Mouse (Mus musculus): ENCODE data around the gene Phlda1.
"Not testable (repeated sequence)": the region's sequence is repeated elsewhere in the genome, so short reads cannot be mapped to it uniquely, and the experiment has no call there.

Gene Phlda1

GRCm38 (mm10) chr10:111506101-111506925 is at the start of gene Phlda1:
TSS of gene Phlda1 (plus strand) at chr10:111506286.
- peak; percentile 90 for DNase-seq (ENCODE audit: low read depth, low spot score)

DNA sequence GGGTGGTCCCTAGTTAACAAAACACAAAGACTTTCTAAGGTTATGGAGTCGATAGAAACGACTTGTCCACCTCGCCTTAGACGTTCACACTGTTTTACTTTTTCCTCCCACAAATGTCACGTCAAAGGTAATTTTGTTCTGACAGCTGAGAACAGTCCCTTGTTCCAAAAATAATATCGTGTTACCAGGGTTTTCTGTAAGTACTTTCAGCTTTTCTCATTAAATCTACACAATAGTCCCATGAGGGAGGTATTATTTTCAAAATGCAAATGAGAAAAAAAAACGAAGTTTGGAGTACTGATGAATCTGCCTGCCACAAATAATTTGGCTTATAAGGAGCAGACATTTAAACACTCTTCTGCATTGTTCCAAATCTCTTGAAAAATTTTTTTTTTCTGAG is 48.0 kb upstream of the Phlda1 start:
- DNase-seq (ENCODE audit: low read depth, low spot score), result no peak

DNA sequence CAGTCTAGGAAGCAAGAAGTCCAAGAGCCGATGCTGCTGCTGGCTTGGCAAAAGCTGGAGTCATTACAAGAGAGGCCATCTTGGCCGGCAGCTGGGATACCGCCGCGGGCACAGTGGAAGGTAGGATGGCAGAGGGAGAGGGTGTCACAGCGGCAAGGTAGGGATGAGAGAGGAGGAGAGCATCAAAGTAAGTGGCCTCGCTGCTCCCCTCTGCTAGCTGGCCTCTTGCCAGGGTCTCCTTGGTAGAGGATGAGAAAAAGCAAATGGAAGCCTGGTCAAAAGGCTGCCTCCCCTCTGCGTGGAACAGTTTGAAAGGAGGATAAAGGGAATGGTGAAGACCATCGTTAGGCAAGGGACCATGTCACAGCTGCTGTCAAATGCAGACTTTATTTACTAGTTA is 47.0 kb upstream of the Phlda1 start:
- DNase-seq (ENCODE audit: low read depth, low spot score), result no peak

GRCm38 (mm10) chr10:111459874-111460273 is 46.2 kb upstream of the Phlda1 start:
- DNase-seq (ENCODE audit: low read depth, low spot score), result no peak

- DNase-seq (ENCODE audit: low read depth, low spot score), result no peak
Observed at GRCm38 (mm10) chr10:111460381-111460780, 45.7 kb upstream of the Phlda1 start.

GRCm38 (mm10) chr10:111464833-111465232 is 41.3 kb upstream of the Phlda1 start:
- no peak for DNase-seq (ENCODE audit: low read depth, low spot score)

DNA sequence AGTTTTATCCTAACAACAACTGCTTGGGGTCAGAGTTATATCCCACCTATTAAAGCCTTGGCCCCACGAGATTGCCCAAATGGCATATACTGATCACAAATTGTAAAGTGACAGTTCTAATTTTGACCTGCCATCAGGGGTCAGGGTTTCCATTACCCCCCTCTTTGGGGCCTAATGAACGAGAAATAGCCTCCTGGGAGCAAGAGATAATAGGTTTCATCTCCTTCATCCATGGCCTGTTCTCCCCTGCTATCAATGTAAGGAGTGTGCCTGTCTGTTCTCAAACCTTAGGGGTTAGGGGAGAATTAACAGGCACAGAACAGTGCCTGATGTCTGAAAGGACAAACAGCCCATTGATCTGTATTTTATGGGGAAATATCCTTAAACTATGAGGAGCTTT is 40.7 kb upstream of the Phlda1 start:
- no peak for DNase-seq (ENCODE audit: low read depth, low spot score)

- no peak for DNase-seq (ENCODE audit: low read depth, low spot score)
Observed at GRCm38 (mm10) chr10:111471166-111471565, 34.9 kb upstream of the Phlda1 start.

DNA sequence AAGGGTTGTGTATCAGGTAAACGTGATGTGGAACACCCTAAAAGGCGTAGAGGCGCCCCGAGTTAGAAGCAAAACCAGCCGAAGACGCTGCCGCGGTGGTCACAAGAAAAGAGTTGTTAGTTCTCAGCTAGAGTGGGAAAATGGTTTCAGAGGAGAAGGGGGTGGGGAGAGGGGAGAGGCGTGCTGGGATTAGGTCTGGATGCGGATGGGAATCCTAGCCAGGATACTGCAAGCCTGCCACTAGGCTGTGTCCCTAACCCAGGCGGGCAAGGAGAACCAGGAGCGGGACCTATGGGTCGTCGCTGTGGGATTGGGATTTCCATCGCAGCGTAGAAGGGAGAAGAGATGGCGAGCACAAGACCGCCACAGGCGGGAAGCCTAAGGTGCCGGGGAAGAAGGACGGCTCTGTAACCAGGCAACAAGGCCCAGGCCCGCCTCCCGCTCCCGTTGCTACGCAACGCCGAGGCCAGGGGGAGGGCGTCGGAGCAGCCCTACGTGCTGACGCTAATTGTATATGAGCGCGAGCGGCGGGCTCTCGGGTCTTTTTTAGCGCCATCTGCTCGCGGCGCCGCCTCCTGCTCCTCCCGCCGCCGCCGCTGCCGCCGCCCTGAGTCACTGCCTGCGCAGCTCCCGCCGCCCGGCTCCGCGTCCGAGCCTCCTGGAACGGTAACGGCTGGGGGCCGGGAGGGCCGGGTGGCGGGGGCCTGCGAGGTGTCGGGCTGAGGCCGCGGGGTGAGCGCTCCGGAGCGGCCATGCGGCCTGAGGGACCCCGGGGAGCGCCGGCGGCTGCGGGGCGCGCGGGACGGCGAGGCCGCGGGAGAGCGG is 33.2 kb upstream of the Phlda1 start, which contains the start of gene Nap1l1:
TSS of gene Nap1l1 (plus strand) at position 538 of the 825 bp plus-strand sequence.
- DNase-seq (ENCODE audit: low read depth, low spot score), result peak; percentile 95

GRCm38 (mm10) chr10:111473511-111474371 is 32.3 kb upstream of the Phlda1 start:
- peak; percentile 69 for DNase-seq (ENCODE audit: low read depth, low spot score)

DNA sequence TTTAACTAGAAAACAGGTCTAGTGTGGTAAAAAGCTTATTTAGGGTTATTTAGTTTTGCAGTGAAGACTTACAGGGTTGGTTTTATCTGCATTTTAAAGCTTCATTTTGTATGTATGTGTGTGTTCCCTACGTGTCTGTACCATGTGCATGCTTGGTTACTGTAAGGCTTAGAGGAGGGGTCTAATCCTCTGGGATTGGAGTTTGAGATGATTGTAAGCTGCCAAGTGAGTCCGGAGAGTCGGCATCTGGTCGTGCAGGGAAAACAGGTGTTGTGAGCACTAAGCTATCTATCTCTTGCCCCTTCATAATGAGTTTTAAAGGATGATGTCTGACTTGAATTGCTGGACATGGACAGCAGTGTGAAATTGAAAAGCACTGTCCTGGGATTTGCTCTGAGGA is 29.8 kb upstream of the Phlda1 start:
- no peak for DNase-seq (ENCODE audit: low read depth, low spot score)

- peak; percentile 51 for DNase-seq (ENCODE audit: low read depth, low spot score)
Observed at GRCm38 (mm10) chr10:111476989-111477510, 29.0 kb upstream of the Phlda1 start.

DNA sequence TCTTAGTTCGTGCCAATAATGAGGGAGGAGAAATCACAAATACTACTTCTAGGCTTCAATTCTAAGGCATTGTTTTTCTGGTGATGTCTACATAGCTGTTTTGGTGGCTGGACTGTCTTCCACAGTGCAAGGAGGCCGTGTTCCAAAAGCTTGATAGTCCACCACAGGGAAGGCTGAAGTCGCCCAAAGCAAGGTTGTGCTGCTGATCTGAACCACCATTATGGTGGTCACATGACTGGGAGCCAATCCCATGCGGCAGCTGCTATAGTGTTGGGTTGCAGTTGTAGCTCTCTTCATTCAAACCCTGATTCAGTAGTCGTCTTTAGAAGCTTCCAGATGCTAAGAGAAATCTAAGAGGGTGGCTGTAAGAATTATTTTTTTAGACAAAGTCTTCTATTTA is 26.5 kb upstream of the Phlda1 start:
- DNase-seq (ENCODE audit: low read depth, low spot score), result no peak

- DNase-seq (ENCODE audit: low read depth, low spot score), result no peak
Observed at GRCm38 (mm10) chr10:111482654-111483053, 23.4 kb upstream of the Phlda1 start.

- DNase-seq (ENCODE audit: low read depth, low spot score), result no peak
Observed at GRCm38 (mm10) chr10:111484079-111484478, 22.0 kb upstream of the Phlda1 start.

- DNase-seq (ENCODE audit: low read depth, low spot score), result peak; percentile 46
Observed at GRCm38 (mm10) chr10:111488793-111489192, 17.3 kb upstream of the Phlda1 start.

GRCm38 (mm10) chr10:111490079-111490478 is 16.0 kb upstream of the Phlda1 start:
- DNase-seq (ENCODE audit: low read depth, low spot score), result not testable (repeated sequence)

GRCm38 (mm10) chr10:111495888-111496287 is 10.2 kb upstream of the Phlda1 start:
- no peak for DNase-seq (ENCODE audit: low read depth, low spot score)

DNA sequence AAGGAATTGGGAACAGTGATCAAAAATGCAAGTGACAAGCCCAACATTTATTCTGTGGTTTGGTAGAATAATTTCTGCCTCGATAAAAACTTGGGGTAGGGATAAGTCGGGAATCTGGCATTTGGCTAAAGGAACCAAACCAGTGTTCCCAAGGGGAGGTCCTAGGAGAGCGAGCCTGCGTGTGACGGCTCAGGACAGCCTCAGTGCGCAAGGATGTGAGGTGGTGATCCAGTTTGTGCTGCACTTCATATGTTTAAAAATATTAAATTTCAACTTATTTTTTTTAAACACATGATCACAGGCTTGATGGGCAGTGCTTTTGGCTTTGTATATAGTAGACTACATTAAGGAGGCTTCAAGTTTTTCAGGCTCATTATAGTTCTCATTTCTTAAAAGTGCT is 6.2 kb upstream of the Phlda1 start:
- no peak for DNase-seq (ENCODE audit: low read depth, low spot score)

DNA sequence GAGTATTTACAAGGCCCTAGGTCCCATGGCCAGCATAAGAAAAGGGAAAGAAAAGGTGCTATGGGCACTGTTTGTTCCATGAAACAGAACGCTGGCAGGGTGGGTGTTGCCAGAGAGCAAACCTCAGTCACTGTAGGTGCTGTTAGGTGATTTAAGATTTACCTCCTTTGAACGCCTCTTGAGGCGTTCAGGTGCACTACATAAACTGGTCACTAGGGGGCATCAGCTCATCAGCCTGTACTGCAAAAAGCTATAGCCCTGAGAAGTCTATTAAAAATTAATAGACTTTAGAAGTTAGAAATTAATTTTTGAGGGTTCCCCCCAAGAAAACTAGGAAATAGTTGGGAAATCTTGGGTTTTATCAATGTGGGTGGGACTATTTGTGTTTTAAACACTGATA is 3.0 kb upstream of the Phlda1 start:
- peak; percentile 85 for DNase-seq (ENCODE audit: low read depth, low spot score)

- no peak for DNase-seq (ENCODE audit: low read depth, low spot score)
Observed at GRCm38 (mm10) chr10:111503716-111504115, 2.4 kb upstream of the Phlda1 start.
